Mouse (Mus musculus): ENCODE measurements around the gene Hoxa9. TPM values are rescaled to one million over a fixed set of nuclear protein-coding genes. Genes with fewer than 3 reads are reported as not detected.

Gene Hoxa9
- total RNA-seq (2021), result 1 to 10 TPM; 7.8 to 8.3 TPM
- long read RNA-seq, experiment 1, partial matches to known transcripts, result 0 of 9 reads
- long read RNA-seq, experiment 1, other reads (novel, unspliced or antisense), result 3 of 9 reads
- long read RNA-seq, experiment 2, transcript Hoxa9-202 (3 exons, 851 nt), result major isoform, 8 of 16 reads
- long read RNA-seq, experiment 2, partial matches to known transcripts, result 0 of 16 reads
- long read RNA-seq, experiment 2, other reads (novel, unspliced or antisense), result 4 of 16 reads

DNA sequence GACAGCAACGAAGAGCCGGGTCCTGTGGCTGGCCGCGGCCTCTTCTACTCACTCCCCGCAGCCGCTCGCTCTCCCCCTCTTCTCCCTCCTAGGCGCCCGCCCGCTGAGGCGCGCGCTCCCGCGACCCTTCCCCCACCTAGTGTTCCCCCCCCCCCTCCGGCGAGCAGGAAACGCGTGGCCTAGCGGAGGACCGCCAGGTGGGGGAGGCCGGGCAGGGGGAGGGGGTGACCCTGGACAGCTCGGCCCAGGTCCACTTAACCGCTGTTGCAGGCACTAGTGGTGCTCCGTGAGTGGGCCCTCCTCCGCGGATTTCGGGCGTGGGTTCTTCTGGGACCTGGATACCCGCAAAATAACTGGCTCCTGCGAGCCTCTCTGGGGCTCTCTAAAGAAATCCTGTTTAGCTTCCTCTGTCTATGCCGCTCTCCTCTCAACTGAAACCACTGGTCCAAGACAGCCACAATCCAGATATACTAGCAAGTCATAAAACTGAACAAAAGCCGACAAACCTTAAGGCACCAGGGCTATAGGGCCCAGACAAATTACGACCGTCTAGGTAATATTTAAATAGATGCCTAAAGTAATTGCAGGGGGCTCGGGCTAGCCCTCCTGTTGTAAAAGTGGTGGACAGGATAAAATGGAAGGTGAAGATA lies at the start of gene Hoxa9:
Gene Hoxa9 (minus strand): TSS at position 574 of the 650 bp plus-strand sequence.
- intact Hi-C loops (cut with DNase I; ENCODE audit: low total_unique reads), result no loop called here
- DNase-seq, result peak; percentile 61

- intact Hi-C loops (cut with DNase I; ENCODE audit: low total_unique reads), result no loop called here
- no peak for DNase-seq
These were observed 46.0 kb upstream of the Hoxa9 start for GRCm38 (mm10) chr6:52276920-52277319.

GRCm38 (mm10) chr6:52276382-52276781 lies 45.5 kb upstream of the Hoxa9 start:
- DNase-seq, result no peak
- intact Hi-C loops (cut with DNase I; ENCODE audit: low total_unique reads), result no loop called here

GRCm38 (mm10) chr6:52275563-52276280 lies 44.8 kb upstream of the Hoxa9 start:
- intact Hi-C loops (cut with DNase I; ENCODE audit: low total_unique reads), result no loop called here
- no peak for DNase-seq

DNA sequence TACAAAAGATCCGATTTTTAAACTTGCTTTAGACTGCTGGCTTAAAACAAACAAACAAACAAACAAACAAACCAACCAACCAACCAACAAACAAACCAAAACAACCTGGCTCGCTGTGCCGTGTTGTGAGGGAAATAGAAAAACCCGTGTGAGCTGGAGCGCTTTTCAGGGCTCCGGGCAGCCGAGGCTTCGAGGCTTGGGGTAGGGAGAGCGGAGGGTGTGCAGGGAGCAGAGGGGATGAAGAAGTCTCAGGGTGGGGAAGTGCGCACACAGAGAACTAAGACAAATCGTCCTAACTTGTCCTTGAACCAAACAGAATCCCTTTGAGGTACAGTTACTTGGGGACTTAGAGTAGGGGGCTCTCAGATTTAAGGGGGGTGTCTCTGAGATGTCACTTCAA lies 43.7 kb upstream of the Hoxa9 start:
- no peak for DNase-seq
- intact Hi-C loops (cut with DNase I; ENCODE audit: low total_unique reads), result no loop called here

- DNase-seq, result no peak
- intact Hi-C loops (cut with DNase I; ENCODE audit: low total_unique reads), result no loop called here
These were observed 42.9 kb upstream of the Hoxa9 start for GRCm38 (mm10) chr6:52273656-52274280.

DNA sequence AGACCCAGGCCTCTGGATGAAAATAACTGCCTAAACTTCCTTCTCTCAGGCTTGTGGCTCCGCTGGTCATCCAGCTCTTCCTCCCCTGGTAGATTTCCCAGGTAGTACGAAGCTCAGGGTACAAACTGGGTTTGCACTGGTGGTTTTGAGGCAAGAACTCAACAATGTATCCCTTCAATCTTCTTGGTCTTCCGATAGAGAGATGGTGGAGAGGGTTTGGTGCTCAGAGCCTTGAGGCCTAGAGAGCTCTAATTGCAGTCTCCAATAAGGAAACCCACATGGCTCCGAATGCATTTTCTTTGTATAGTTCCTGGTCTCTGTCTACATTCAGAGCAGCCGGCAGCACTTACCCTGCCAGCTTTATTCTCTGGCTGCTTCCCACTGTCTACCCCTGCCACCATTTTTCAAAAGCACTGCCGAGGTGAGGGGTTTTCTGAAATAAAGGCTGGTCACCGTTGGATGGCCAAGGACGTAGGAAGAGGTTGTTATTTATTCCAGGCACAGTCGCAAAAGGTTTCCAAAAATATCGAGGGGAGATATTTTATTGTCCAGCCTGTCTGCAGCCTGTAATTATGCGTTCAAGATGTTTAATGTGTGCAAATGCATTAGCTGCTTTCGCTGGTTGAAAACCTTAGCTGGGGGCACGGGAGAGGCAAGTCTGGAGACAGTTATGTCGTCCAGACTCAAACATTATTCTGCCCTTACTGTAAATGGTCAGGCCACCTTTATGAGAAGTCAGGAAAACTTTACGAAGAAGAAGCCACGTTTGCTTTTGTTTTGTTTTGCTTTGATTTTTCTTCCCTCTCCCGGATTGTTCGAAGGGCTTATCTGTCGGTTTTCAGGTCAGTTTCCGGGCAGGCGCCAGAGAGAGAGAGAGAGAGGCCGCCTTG lies 42.1 kb upstream of the Hoxa9 start:
- no peak for DNase-seq
- intact Hi-C loops (cut with DNase I; ENCODE audit: low total_unique reads), result no loop called here

DNA sequence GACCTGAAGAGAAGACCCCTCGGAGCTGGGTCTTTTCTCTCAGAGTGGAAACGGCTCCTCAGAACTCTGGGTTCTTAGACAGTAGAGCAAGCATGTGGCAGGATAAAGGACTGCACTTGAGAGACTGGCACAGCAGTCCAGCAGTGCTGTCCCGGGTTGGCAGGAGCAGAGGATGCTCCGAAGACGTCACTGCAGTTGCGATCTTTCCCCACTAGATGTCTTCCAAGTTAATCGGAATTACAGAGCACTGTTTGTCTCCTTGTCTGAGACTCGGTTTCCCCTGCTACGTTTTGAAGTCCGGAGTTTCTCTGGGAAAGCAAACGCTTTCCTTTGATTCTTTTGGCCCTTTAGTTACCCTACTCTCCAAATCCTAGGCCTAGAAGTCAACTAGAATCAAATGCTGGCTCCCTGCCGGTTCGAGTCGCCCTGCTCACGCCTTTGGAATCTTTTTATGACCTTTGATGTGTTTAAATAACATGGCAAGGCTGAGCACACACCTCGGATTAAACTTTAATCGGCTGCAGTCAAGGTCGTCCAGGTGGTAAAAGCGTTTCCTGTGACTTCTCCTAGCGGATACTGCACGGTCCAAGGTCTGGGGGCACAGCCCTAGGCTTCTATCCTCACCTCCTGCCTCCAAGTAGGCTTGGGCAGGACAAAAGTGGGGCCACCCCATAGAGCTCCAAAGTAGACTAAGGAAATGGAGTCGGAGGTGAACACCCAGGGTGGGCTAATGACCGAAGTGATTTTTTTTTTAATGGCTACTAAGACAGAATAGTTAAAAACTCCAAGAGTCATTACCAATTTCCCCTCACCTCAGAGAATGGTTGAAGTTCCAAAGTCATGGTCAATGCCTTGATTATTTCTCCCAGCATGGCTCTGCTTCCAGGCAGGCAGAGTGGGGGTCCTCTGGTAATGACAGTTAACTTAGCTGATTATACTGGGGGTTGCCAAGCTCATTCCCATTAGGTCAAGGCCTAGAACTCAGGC lies 39.9 kb upstream of the Hoxa9 start:
- intact Hi-C loops (cut with DNase I; ENCODE audit: low total_unique reads), result no loop called here
- DNase-seq, result peak; percentile 56

DNA sequence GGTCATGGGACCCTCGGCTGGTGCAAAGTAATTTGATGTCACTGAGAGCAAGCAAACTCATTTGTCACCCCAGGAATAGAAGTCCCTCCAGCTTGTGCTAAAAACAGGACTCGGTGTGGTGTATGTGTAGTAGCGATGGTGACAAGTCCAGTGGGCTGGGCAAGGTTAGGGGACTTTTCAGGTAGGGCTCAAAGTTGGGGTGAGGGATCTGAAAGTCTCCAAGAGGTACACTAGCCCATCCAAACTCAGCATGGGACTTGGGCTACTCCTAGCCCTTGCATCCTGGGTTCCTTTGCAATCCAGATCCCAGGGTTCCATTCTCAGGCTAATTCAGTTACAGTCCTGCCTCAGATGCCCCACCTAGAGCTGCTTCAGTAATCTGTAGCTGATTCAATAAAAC lies 37.9 kb upstream of the Hoxa9 start:
- DNase-seq, result no peak
- intact Hi-C loops (cut with DNase I; ENCODE audit: low total_unique reads), result loop anchor here (2.0 kb wide), 1 partner anchor 306 kb away; no protein-coding TSS in a partner anchor

DNA sequence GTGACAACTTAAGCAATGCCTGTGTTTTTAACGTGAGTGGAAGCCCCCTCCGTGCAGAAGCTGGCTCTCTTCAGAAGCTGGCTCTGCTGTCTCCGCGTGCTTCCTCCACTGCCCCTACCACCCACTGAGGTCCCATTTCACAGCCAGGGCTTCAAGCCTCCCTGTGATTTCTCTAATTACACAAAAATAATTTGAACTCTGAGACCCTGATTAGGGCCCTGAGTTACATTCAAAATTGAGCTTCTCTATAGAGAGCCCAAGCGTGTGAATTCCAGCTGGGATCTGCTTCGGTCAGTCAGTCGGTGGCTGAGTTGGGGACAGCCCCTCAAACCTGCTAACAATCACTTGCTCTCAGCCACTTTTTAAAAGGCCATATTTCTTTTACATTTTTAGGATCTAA lies 37.5 kb upstream of the Hoxa9 start:
- intact Hi-C loops (cut with DNase I; ENCODE audit: low total_unique reads), result loop anchor here (2.0 kb wide), 1 partner anchor 306 kb away; no protein-coding TSS in a partner anchor
- no peak for DNase-seq

GRCm38 (mm10) chr6:52267691-52268090 lies 36.8 kb upstream of the Hoxa9 start:
- intact Hi-C loops (cut with DNase I; ENCODE audit: low total_unique reads), result loop anchor here (2.0 kb wide), 1 partner anchor 307 kb away; no protein-coding TSS in a partner anchor
- no peak for DNase-seq

DNA sequence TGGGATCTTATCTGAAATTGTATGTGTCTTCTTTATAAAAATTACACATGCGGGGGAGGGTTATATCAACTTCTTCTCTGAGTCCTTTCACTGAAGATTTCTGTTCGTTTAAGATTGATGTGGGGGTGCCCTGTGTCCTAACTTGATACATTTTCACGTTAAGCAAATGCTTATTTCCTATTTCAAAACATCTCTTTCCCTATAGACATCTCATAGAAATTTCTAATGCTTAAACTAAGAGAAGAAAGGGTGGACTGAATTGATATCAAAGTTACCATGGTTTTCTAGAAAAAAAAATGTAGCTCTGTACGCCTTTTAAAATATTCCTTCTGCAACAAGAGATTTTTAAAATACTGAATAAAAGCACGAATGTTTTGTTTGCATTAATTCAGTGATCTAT lies 36.3 kb upstream of the Hoxa9 start:
- no peak for DNase-seq
- intact Hi-C loops (cut with DNase I; ENCODE audit: low total_unique reads), result no loop called here

GRCm38 (mm10) chr6:52266666-52266985 lies 35.7 kb upstream of the Hoxa9 start:
- intact Hi-C loops (cut with DNase I; ENCODE audit: low total_unique reads), result no loop called here
- no peak for DNase-seq

- no peak for DNase-seq
- intact Hi-C loops (cut with DNase I; ENCODE audit: low total_unique reads), result no loop called here
These were observed 35.2 kb upstream of the Hoxa9 start for GRCm38 (mm10) chr6:52265913-52266665.

GRCm38 (mm10) chr6:52265306-52265912 lies 34.5 kb upstream of the Hoxa9 start:
- intact Hi-C loops (cut with DNase I; ENCODE audit: low total_unique reads), result no loop called here
- no peak for DNase-seq

DNA sequence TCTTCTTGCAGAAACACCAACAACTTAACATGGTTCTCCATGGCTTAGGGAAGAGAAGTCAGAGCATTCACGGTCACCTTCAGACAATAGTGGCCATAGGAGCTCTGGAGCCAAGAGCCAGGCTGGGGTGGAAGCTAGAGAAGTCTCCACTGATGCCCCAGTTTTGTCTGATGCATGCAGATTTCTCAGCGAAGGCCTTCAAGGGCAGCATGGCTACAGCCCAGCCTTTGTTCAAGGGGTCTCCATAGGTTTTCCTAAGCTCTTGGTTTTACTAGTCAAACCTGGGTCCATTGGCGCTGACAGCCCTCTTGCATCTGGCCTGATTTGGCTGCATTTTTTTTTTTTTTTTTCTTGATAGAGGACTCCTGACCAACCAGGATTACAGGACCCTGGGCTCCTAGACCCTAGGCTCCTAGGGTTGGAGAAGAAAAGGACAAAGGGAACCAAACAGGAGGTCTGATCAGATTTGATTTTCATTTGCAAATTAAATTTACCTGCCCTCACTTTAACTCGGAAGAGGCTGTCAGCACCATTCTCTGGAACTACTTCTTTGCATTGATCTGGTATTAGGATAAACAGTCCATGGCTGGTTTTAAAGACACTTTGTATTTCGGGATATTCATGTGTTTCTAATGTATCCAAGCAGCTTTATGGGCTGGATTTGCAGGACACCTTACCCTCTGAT lies 33.4 kb upstream of the Hoxa9 start:
- intact Hi-C loops (cut with DNase I; ENCODE audit: low total_unique reads), result no loop called here
- DNase-seq, result no peak

DNA sequence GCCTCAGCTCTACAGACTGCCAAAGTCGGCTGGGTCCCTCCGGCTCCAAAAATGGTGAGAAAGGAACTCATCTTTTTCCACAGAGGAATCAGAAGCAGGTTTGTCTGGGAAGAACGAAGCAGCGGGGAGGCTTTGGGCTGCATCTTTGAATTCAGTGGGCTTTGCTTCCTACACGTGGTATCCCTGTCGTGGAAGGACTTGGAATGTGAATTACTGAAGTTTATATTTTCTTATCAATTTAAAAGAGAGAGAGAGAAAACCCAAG lies 32.4 kb upstream of the Hoxa9 start:
- DNase-seq, result no peak
- intact Hi-C loops (cut with DNase I; ENCODE audit: low total_unique reads), result no loop called here
